Mouse (Mus musculus) kidney, postnatal 25 days (tissue): ENCODE measurements around the gene Tprn.
"Not testable (repeated sequence)": the region's sequence is repeated elsewhere in the genome, so short reads cannot be mapped to it uniquely, and the experiment has no call there.

ENCODE experiments used
- DNase-seq, 2 experiments: peaks; one replicate each; pipeline ENCODE4 v3.0.0; 2021; ENCODE audit warnings: mixed read lengths in 2 of 2

Gene Tprn

DNA sequence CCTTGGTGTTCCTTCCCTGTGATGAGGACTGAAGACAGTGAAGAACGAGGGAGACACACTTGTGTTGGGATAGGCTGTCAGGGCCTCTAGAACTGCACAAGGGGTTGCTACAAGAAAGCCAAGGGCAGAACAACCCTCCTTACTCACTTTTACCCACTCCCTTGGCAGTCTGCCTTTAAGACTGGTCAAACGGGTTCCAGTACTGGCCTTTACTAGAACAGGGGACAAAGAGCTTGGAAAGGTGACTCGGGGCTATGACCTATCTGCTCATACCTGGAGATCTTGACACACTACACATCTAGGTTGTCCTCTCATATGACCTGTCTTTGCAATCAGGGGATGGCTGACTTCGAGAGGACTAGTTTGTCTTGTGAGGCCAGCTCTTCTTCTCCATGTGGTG lies 24.9 kb upstream of the Tprn start:
- DNase-seq: peak; percentile 75 to 80

DNA sequence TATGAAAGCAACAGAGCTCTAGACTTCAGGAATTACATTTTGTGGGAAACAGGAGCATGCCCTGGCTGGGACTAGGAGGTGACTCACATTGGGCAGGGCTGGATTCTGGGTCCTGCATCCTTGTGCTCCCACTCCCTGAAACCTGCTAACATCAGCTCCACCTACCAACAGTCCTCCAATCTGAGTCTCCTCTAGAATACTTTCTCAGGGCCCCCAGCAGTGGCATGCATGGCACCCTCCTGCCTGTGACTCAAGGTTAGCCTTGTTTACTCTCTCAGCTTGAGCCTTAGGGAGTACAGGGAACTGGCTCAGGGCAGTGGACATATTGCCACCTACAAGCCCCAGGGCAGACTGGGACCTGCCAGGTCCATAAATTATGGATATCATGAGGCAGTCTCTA lies 24.3 kb upstream of the Tprn start:
- peak in 1 of 2 experiments; percentile 41 for DNase-seq

DNA sequence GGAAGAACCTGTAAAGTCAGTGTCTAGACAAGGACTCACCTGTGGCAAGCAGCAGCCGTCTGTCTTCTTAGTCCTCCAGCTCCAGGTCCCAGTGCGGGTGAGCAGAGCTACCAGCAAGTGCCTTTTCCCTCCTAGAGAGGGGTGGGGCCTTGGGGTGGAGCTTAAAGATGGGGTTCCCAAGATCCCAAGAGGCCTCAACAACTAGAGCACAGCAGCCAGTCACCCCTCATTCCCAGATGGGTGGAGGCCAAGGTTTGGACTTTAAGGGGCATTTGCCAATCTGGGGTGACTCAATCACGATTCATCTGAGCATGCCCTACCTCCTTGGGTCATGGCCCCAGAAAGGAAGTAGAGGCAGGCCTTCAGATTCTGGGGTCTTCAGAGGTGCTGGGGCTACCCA lies 22.7 kb upstream of the Tprn start:
- DNase-seq: peak in 1 of 2 experiments; percentile 27

DNA sequence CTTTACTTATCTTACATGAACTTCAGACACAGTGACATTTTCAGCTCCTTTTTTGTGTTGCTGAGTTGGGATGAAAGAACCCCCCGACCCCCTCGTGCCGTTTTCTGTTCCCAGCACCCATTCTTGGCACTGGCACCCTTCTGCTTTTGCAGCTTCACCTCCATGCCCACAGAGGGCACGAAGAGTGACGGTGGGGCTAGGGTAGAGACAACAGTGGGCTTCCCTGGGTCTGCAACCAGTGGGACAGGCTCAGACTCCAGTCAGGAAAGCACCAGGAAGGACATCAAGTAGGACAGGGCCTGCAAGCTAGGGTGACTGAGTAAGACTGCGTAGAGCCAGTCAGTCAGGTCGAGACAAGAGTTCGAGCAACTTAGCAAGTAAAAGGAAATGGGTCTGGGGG lies 22.1 kb upstream of the Tprn start:
- DNase-seq: no peak

DNA sequence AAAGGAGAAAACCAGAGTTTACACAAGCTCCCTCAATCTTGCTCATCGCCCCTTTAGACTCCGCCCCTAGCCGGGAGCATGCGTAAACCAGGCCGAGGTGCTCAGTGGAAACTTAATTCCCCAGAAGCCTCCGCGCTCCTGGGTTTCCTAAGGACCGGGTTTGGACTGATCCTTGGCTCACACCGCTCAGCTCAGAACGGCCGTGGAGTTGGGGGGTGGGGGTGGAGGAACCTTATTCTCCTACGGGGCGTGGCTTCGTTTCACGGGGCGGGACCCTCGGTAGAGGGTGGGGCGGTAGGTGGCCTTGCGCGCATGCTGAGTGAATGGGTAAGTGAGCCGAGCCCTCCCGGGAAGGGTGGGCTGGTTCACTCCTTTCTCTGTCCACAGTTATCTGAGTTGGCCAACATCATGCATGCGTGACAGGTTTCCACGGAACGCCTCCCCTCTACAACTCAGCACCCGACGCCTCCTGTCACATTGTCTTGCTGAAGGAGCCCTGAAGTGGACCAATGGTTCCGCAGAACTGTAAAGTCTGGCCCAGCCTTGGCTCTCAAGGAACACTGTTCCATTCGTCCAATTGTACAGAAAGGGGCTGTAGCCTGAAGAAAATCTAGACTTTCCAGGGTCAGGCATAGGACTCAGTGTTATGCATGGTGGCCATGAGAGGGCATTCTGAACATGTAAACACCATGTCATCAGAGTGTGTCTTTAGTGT lies 21.5 kb upstream of the Tprn start:
- DNase-seq: peak; percentile 88 to 95

DNA sequence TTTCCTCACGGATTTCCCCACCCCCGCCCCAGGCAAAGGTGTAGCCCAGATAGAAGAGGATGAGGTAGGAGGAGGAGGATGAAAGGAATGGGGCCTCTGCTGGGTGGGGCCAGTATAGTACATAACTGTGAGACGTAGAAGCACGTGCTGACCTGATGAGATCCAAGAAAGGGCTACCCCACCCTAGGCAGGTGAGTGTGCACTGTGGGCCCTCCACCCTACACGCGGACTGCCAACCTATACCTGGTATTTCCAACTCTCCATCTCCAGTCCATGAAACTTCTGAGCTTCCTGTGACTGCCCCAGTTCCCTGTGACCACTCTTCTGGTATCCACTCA lies 21.0 kb upstream of the Tprn start:
- DNase-seq: peak in 1 of 2 experiments; percentile 34

DNA sequence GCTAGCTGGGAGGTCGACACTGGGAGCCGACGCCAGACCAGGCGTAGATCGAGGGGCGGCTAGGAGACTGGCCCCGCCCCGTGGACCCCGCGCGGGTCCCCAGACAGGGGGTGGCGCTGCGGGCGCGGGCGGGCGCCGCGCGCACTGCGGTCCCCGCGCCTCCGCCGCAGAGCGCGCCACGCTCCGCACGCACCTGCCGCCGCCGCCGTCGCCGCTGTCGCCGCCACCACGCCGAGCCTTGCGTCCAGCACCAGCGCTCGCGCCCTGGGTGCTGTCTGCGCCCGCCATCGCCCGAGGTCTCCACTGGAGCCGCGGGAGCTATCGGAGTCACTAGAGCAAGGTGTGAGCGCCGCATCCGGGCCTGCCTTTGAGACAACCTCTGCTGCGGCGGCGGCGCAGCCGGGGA lies 20.3 kb upstream of the Tprn start, which contains the start of the genes Rnf208 and Cysrt1:
Rnf208 (plus strand) TSS at position 155 of the 406 bp plus-strand sequence.
Cysrt1 (minus strand) TSS at position 352 of the 406 bp plus-strand sequence.
- peak; percentile 37 to 66 for DNase-seq

DNA sequence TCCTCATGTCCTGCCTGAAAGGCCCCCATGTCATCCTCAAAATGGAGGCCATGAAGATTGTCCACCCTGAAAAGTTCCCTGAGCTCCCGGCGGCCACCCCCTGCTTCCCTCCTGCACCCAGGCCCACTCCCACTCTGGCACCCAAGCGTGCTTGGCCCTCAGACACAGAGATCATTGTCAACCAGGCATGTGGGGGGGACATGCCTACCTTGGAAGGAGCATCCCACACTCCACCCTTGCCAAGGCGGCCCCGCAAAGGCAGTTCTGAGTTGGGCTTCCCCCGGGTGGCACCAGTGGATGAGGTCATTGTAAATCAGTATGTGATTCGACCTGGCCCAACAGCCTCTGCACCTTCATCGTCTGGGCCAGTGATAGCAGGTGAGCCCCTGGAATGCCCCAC lies 19.1 kb upstream of the Tprn start:
- DNase-seq: no peak

DNA sequence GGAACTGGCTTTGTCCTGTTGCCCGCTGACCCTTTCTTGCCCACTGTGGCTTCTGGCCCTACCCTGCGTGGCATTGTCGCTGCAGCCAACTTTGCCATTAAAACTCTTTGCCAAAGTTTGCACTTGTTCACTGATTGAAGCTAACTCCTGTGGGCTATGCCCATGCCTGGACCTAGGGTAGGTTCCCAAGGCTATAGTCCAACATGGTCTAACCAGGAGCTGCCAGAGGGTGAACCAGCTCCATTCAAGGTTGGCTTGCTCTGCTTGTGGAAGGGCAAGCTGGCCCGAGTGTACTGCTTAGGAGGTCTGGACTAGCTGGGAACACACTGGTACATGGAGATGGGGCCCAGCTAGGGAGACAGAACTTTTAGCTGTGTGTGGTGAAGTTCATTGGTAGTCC lies 18.3 kb upstream of the Tprn start:
- DNase-seq: no peak

DNA sequence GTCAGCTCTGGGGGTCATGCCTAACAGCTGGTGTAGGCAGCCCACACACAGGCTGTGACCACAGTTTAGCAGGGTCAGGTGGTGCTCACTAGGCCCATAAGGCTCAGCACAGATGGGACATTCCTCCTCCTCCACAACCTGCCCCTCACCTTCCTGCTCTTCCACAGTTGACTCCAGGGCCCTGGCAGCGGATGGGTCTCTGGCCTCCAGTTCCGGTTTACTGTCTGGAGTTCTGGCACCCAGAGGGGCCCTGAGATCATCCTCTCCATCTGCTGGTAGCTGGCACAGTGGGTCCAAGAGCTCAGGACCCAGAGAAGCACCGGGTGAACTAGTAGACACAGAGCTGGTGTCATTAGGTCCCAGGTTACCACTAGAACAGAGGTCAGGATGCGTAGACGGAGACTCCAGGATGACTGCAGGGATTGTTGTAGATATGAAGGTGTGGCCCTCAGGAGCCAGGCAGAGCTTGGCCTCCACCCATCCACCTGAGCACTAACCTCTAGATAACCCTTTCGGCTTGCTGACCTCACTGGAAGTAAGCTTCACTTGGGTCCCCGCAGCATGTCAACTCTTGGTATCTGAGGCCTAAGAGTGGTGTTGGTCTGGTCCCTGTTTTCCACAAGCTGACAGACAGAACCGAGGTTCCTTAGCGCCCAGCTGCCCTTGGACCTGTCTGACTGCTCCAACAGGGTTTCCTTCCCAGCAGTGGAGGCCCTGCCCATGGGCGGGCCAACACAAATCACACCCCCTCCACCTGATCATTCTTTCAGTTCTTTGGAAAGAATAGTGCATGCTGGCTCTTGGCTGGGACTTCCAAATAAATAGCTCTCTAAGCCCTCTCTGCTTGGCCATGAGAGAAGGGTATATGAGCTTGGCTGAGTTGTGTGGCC lies 16.0 kb upstream of the Tprn start, which contains the start of gene AL732309.1:
AL732309.1 (minus strand) TSS at position 681 of the 890 bp plus-strand sequence.
- DNase-seq: peak; percentile 49 to 74

DNA sequence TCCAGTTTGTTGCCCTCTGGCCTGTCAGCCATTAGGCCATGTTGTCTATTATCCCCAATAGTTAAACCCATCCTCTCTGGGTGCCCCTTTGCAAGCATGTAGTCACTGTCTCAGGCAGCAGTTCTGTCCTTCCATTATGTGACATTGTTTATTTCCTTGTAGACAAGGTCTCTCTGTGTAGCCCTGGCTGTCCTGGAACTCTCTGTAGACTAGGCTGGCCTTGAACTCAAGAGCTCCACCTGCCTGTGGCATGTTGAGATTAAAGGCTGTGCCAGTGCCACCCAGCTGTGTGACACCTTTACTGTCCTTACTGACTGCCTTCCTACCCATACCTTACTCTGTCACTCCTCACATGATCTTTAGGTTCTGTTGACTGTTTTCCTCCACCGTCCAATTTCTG lies 10.1 kb upstream of the Tprn start:
- peak; percentile 59 to 60 for DNase-seq

DNA sequence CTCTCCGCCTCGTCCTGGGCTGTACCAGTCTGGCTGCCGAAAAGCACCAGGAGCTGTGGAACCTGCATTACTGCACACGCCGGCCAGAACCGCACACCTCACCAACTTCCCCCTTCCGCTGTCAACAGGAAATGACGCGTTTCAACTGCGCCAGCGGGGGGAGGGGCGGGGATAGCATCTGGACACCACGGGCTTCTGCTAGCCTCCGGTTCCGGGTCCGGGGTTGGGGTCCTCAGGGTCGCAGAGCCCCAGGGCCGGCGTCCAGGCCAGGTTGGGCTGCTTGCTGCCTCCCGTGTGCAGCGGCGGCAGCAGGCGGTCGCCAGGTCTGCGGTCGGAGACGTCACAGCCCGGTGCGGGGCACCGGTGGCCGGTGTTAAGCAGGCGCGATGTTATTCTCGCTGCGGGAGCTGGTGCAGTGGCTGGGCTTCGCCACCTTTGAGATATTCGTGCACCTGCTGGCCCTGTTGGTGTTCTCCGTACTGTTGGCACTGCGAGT lies 7.1 kb upstream of the Tprn start, which contains the start of gene Tmem203:
Tmem203 (plus strand) TSS at position 156 of the 496 bp plus-strand sequence.
- peak; percentile 94 for DNase-seq

DNA sequence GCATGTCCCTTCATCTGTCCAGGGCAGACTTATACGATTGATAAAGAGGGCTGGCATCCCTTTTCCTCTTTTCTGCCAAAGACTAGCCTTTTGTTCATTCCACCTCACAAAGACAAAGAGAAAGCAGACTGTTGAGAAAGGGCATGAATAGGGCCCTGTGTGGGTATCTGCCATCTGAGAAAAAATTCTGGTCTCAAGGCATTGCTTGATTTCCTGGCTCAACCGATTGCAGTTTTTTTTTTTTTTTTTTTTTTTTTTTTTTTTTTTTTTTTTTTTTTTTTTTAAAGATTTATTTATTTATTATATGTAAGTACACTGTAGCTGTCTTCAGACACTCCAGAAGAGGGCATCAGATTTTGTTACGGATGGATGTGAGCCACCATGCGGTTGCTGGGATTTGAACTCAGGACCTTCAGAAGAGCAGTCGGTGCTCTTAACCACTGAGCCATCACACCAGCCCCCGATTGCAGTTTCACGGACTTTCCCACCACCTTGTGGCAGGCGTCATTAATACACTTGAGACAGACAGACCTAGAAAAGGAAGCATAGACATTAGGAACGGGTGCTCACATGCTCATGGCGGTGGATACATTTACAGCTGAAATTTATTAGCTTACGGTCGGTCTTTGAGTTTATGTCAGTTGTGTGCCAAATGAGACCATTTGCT lies 5.8 kb upstream of the Tprn start:
- DNase-seq: peak; percentile 61 to 78

DNA sequence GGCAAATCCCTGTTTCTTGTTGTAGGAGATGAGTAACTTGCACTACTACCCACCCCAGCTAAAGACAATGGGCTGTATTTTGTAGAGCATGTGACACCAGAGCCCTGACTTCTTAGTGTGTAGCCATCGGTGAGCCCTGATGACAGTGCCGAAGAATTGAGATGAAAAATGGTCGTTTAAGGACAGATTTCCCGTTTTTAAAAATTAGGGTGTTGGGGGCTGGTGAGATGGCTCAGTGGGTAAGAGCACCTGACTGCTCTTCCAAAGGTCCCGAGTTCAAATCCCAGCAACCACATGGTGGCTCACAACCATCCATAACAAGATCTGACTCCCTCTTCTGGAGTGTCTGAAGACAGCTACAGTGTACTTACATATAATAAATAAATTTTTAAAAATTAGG lies 5.2 kb upstream of the Tprn start:
- not testable (repeated sequence) for DNase-seq

DNA sequence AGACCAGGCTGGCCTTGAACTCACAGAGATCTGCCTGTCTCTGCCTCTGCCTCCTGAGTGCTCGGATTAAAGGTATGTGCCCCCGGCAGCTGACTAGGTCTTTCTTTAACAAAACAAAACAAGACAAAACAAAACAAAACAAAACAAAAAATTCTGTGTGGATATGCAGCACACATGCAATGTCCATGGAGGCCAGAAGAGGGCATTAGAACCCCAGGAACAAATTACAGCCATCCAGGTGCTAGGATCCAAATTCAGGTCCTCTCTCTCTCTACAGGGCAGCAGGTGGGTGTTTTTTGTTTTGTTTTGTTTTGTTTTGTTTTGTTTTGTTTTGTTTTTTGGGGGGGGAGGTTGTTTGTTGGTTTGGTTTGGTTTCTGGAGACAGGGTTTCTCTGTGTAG lies 3.5 kb upstream of the Tprn start:
- DNase-seq: no peak

DNA sequence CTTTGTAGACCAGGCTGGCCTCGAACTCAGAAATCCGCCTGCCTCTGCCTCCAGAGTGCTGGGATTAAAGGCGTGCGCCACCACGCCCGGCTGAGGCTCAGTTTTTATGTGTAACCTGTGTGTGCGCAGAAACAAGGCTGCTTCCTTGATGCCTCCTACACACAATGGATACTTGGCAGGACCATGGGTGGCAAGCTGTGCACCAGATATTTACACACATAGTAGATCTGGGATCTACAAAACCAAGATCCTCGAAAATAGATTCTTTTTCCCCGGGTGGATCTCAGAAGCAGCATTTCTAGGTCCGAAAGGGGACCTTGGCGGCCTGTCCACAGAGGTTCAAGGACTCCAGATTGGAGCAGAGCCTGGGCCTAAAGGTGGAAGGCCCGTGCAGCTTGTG lies 548 bp upstream of the Tprn start:
- DNase-seq: no peak

DNA sequence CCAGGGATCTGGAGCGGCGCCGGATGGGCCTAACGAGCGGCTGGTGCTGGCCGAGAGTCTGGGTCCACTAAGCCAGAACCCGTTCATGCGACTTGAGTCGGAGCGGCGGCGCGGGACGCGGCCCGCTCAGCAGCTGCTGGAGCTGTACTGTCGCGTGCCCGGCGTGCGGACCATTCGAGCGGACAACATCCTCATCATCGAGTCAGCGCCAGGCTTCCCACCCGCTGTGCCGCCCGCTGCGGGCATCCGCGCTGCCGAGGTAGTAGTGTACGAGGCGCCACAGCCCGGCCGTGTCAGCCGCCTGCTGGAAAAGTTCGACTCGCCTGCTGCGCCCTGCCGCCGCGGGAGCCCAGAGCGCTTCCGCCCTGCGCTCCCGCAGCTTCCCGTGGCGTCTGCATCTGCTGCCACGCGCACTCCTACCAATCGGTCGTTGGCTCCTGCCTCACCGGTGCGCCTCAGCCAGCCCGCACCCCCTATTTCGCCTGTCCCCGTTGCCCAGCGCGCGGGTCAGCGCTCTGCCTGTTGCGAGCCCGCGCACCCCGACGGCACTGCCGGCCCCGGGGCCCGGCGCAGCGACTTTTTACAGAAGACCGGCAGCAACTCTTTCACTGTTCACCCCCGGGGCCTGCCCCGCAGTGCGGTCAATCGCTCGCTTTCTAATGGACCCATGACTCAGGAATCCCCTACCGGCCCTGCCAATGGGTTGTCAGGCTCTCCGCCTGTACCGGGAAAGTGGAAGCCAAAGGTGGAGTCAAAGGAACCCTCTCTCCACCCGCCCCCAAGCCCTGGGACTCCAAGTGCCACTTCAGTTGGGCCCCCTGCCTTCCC lies 591 bp downstream of the Tprn start:
- peak; percentile 35 to 64 for DNase-seq

DNA sequence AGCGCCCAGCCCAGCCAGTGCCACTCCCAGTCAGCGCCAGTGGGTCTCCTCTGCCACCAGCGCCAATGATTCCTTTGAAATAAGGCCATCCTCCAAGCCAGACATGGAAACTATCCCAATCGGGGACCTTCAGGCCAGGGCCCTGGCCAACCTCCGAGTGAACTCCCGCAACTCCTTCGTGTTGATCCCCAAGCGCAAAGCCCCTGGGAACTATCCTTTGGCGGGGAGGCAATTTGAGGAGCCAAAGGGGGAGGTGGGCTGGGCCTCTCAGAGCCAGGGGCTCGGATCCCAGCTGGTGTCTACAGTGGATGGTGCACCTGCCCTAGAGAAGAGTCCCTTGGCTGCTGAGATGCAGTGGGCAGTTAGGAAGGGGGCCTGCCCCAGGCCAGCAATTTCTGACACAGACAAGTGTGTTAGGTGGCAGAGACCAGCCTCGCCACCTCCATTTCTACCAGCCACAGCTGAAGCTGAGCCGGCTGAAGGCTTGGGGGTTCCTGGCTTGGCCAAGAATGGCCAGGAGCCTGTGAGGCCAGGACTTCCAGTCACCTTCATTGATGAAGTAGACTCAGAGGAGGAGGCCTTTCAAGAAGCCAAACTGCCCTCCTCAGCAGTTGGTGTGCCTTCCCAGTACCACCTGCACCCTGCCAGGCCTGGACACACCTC lies 1.3 kb downstream of the Tprn start:
- no peak for DNase-seq

DNA sequence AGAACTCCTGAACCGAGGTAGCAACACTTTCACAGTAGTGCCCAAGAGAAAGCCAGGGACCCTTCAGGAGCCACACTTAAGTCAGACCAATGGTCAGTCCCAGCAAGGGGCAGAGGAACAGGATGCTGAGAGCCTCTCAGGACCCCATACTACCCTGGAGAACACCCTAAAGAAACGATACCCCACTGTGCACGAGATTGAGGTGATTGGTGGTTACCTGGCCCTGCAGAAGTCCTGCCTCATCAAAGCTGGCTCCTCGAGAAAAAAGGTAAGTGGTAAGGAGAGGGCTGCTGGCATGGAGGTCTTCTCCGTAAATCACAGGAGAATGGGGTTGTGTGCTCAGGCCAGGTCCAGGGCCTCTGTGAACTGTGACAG lies 1.9 kb downstream of the Tprn start:
- DNase-seq: no peak

DNA sequence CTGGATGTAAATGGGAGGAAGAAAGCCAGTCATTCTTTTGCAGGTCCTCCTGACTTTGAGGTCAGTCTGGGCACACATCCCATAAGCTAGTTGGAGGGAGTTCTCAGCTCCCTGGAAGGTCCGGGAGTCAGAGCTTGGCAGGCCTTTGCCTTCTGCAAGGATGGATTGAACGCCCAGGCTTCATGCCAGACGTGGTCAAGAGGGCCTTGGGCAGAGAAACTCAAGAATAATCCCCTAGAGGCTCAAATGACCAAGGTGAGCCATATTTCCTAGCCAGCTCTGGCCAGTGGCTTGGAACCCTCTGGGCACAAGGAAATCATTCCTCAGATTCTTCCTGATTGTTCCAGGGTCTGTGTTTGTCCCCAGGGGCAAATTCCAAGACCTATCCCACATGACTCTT lies 2.4 kb downstream of the Tprn start:
- peak; percentile 86 to 92 for DNase-seq

DNA sequence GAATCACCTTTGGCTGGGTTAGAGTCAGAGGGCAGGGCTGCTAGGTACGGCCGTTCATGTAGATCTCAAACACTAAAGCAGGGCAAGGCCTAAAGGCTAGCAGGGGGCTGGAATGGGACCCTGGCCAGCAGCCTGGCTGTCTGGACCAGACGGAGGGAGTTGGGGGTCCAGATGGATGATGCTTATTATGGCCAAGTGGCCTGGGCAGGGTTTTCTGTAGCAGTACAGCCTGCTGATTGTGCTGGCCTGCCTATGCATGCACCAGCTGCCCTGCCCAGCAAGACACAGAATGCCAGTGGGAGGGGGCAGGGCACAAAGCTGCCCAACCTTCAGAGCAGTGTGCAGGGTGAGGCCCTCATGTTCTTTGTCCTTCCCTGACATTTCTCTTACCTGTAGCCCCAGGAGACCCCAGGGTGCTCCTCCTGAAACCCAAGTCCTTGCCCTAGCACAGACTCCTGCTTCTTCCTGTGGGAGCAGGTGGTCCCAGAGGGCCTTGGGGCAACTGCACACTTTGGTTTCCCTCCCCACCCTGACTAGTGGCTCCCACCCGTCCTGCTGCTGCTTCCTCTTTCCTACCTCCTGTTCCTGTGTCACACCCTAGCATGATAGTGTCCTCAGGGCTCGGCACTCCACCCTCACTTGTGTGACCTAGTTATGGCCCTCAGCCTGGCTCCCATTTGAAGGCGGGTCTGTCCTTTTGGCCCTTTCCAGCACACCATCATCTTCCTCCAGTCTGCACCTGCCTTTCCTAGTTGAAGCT lies 3.7 kb downstream of the Tprn start:
- peak; percentile 55 to 76 for DNase-seq
